Mouse (Mus musculus) left cerebral cortex, adult 6 months (tissue): ENCODE results near the gene Vmn1r23. TPM values are rescaled to one million over a fixed set of nuclear protein-coding genes. Genes with fewer than 3 reads are reported as not detected.

Source experiments
- long read RNA-seq, 2 experiments: library from polyadenylated mRNA; unstranded; transcript quantifications; one replicate each; pipeline ENCODE4 v2.0.0; 2019 to 2020
- polyA plus RNA-seq: library from polyadenylated mRNA; unstranded; fragments of <200 nt; fragmentation: Nextera tagmentation; gene quantifications from 2 replicates; pipeline ENCODE4 v1.2.3, GENCODE M21; 2021

The Vmn1r23 gene
- not detected in 2 replicates for polyA plus RNA-seq
- long read RNA-seq, experiment 1: 0 reads
- long read RNA-seq, experiment 2: 0 reads

GRCm38 (mm10) chr6:57926738-57927137, at the start of gene Vmn1r23:
Gene Vmn1r23 (minus strand): TSS chr6:57926838.

DNA sequence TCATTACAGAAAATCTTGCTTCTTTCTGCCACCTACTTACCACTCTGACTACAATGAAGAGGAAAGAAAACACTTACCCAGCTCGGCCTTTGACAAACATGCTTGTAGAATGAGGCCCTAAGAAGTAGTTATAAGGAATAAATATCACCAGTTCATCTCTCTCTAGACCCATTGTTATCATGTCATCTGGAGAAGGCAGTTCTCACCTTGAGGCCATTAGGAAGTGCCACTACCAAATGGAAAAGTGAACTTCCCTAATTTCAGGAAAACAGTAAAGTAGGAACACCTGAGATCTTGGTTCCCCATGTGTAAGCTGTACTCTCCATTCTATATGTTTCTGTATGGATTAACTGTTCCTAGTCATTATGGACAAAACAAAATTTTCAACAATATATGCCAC, 34.8 kb upstream of the Vmn1r23 start, which contains the start of gene Vmn1r24:
Gene Vmn1r24 (minus strand): TSS at position 101 of the 400 bp plus-strand sequence.

DNA sequence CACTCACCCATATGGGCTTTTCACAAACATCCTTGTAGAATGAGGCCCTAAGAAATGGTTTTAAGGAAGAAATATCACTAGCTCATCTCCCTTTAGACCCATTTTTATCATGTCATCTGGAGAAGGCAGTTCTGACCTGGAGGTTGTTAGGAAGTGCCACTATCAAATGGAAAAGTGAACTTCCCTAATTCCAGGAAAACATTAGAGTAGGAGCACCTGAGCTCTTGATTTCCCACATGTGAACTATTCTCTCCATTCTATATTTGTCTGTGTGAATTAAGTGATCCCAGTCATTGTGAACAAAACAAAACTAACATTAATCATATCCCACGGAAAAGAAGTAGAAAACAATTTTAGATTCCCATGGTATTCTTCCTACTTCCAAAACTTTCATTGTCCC, 18.7 kb downstream of the Vmn1r23 start, which contains the start of gene Vmn1r22:
Gene Vmn1r22 (minus strand): TSS at position 101 of the 400 bp plus-strand sequence.

Other genes starting within 250 kb of the Vmn1r23 start
- gene Pyurf, start 234.8 kb downstream of the Vmn1r23 start, polyA plus RNA-seq: 11.3 and 15.7 TPM in 2 replicates
- gene Lancl2, start 224.3 kb downstream of the Vmn1r23 start, polyA plus RNA-seq: 45.5 and 55.7 TPM in 2 replicates
- gene Vopp1, start 101.7 kb downstream of the Vmn1r23 start, polyA plus RNA-seq: 65.2 and 74.0 TPM in 2 replicates
- gene Vmn1r21, start 76.5 kb downstream of the Vmn1r23 start, polyA plus RNA-seq: not detected in 2 replicates
- gene Vmn1r22, start 18.8 kb downstream of the Vmn1r23 start, polyA plus RNA-seq: not detected in 2 replicates
- not detected in 2 replicates for gene Vmn1r24, start 34.7 kb upstream of the Vmn1r23 start, polyA plus RNA-seq
- gene Vmn1r25, start 54.0 kb upstream of the Vmn1r23 start, polyA plus RNA-seq: not detected in 2 replicates
- not detected in 2 replicates for gene Vmn1r26, start 88.3 kb upstream of the Vmn1r23 start, polyA plus RNA-seq